Mouse (Mus musculus) stomach, embryonic 16.5 days (tissue): ENCODE results near the gene Vbp1. TPM values are rescaled to one million over a fixed set of nuclear protein-coding genes. Genes with fewer than 3 reads are reported as not detected.
A peak's percentile ranks its signal among the peaks of the same experiment; 100 is the strongest.
"Not testable (repeated sequence)": the region's sequence is repeated elsewhere in the genome, so short reads cannot be mapped to it uniquely, and the experiment has no call there.

Experiments
- ATAC-seq: fragments of 200-750 bp; cut with Nextera tagmentation; 2 replicates; pipeline ENCODE4 v1.8.0; 2017; ENCODE audit warnings: moderate number of reproducible peaks, moderate TSS enrichment; ENCODE audit not compliant: insufficient read depth, low FRiP score
- H3K27ac ChIP-seq: fragments of 300-500 bp; sonication (generic); 2 replicates; pipeline ENCODE4 v1.5.1; 2014; ENCODE audit warnings: low read length
- H3K27me3 ChIP-seq: fragments of 300-500 bp; sonication (generic); 2 replicates; pipeline ENCODE4 v1.6.1; 2014; ENCODE audit warnings: low read length, control low read depth, mixed read lengths; ENCODE audit not compliant: control insufficient read depth, insufficient read depth
- H3K36me3 ChIP-seq: fragments of 300-500 bp; sonication (generic); 2 replicates; pipeline ENCODE4 v1.6.1; 2014; ENCODE audit warnings: low read length; ENCODE audit not compliant: control insufficient read depth, insufficient read depth
- H3K4me1 ChIP-seq: fragments of 300-500 bp; sonication (generic); 2 replicates; pipeline ENCODE4 v1.6.1; 2014; ENCODE audit warnings: low read length, control low read depth, mixed read lengths; ENCODE audit not compliant: control insufficient read depth, insufficient read depth
- H3K4me2 ChIP-seq: fragments of 300-500 bp; sonication (generic); 2 replicates; pipeline ENCODE4 v1.6.1; 2014; ENCODE audit warnings: low read depth, low read length, mixed read lengths
- H3K4me3 ChIP-seq: fragments of 300-500 bp; sonication (generic); replicated peaks from 2 replicates; pipeline ENCODE4 v1.5.1; 2014; ENCODE audit warnings: mild to moderate bottlenecking, low read length
- H3K9ac ChIP-seq: fragments of 300-500 bp; sonication (generic); 2 replicates; pipeline ENCODE4 v1.6.1; 2014; ENCODE audit warnings: low read length
- H3K9me3 ChIP-seq: fragments of 300-500 bp; sonication (generic); replicated peaks from 2 replicates; pipeline ENCODE4 v1.6.1; 2016; ENCODE audit warnings: low read length, control low read depth; ENCODE audit not compliant: control insufficient read depth
- WGBS: fragments of 180-500 bp; shearing (Covaris S2); extraction: QIAGEN DNeasy Blood & Tissue Kit; methylation state at CpG from one replicate; pipeline ENCODE4 v1.1.7; 2014; 5-methylcytosine and 5-hydroxymethylcytosine counted together
- polyA plus RNA-seq: library from polyadenylated mRNA; unstranded; fragments of >200 nt; fragmentation: Nextera tagmentation; extraction: Ambion mirVana; gene quantifications from 2 replicates; pipeline ENCODE4 v1.2.1, GENCODE M21; 2015

Vbp1 gene
- 145 and 159 TPM in 2 replicates for polyA plus RNA-seq

GRCm38 (mm10) chrX:75514179-75514972 lies at the start of gene Vbp1:
TSS of gene Vbp1 (plus strand) at chrX:75514299.
- Histone ChIP-seq H3K9ac (peak within 1 kb of the TSS; percentile 74), H3K27ac (peak within 1 kb of the TSS; percentile 94), H3K9me3 (no peaks in the 10 kb centered on the region), H3K4me3 (peak within 1 kb of the TSS; percentile 54), H3K36me3 (no peaks in the 10 kb centered on the region), H3K27me3 (no peaks in the 10 kb centered on the region), H3K4me1 (no peaks in the 10 kb centered on the region), H3K4me2 (peak within 1 kb of the TSS; percentile 35; the same call in 1 of the 2 replicates)
- 9% methylated on average over 37 of the region's 37 CpGs for whole genome bisulfite sequencing
- ATAC-seq: peak; percentile 98

- H3K27ac ChIP-seq, H3K9me3 ChIP-seq, H3K4me1 ChIP-seq, H3K36me3 ChIP-seq, H3K27me3 ChIP-seq: not testable (repeated sequence)
- Histone ChIP-seq H3K4me2 (peak overlapping the region; percentile 53), H3K9ac (peak overlapping the region; percentile 60), H3K4me3 (peak overlapping the region; percentile 43)
- WGBS: 23% methylated on average over 37 of the region's 37 CpGs
- peak; percentile 62; the same call in 1 of the 2 replicates for ATAC-seq
These were observed 38.9 kb upstream of the Vbp1 start for GRCm38 (mm10) chrX:75475182-75475644.

- no peaks in the 10 kb centered on the region for H3K9me3 ChIP-seq
- no peaks in the 10 kb centered on the region for H3K27me3 ChIP-seq
- no peaks in the 10 kb centered on the region for H3K36me3 ChIP-seq
- H3K4me2 ChIP-seq: no peak overlapping the region
- 86% methylated on average over 1 of the region's 1 CpGs for WGBS
- no peaks in the 10 kb centered on the region for H3K4me1 ChIP-seq
- no peak overlapping the region for H3K9ac ChIP-seq
- no peak for ATAC-seq
- H3K4me3 ChIP-seq: no peak overlapping the region
- no peak overlapping the region for H3K27ac ChIP-seq
These were observed 24.2 kb upstream of the Vbp1 start for GRCm38 (mm10) chrX:75489886-75490285.

- 29% methylated on average over 3 of the region's 3 CpGs for WGBS
- no peak overlapping the region; the same call in 1 of the 2 replicates for H3K4me3 ChIP-seq
- H3K4me2 ChIP-seq: 0 out of 2 replicates have a peak overlapping the region, but pooled peaks have one; percentile 35
These were observed 316 bp upstream of the Vbp1 start for GRCm38 (mm10) chrX:75513787-75514178.

GRCm38 (mm10) chrX:75577582-75578324 lies 63.7 kb downstream of the Vbp1 start, which contains the start of gene Rab39b:
TSS of gene Rab39b (minus strand) at chrX:75578231.
- no peaks in the 10 kb centered on the region for H3K27me3 ChIP-seq
- peak within 1 kb of the TSS; percentile 48 for H3K4me3 ChIP-seq
- no peak within 1 kb of the TSS for H3K27ac ChIP-seq
- H3K9ac ChIP-seq: peak within 1 kb of the TSS; percentile 58
- H3K9me3 ChIP-seq: no peaks in the 10 kb centered on the region
- H3K4me1 ChIP-seq: no peaks in the 10 kb centered on the region
- peak; percentile 40; the same call in 1 of the 2 replicates for ATAC-seq
- WGBS: 19% methylated on average over 41 of the region's 41 CpGs
- peak within 1 kb of the TSS; percentile 52 for H3K4me2 ChIP-seq
- H3K36me3 ChIP-seq: no peaks in the 10 kb centered on the region

More at GRCm38 (mm10) chrX:75513787-75514178, 316 bp upstream of the Vbp1 start:
- Histone ChIP-seq H3K27ac (no peak overlapping the region), H3K9ac (no peak overlapping the region), H3K9me3 (no peaks in the 10 kb centered on the region), H3K4me1 (no peaks in the 10 kb centered on the region), H3K27me3 (no peaks in the 10 kb centered on the region), H3K36me3 (no peaks in the 10 kb centered on the region)
- no peak for ATAC-seq

GRCm38 (mm10) chrX:75578539-75578938 lies 64.4 kb downstream of the Vbp1 start:
- Histone ChIP-seq H3K36me3 (no peaks in the 10 kb centered on the region), H3K4me1 (no peaks in the 10 kb centered on the region), H3K9me3 (no peaks in the 10 kb centered on the region), H3K4me3 (no peak overlapping the region), H3K9ac (no peak overlapping the region), H3K27ac (no peak overlapping the region), H3K4me2 (no peak overlapping the region), H3K27me3 (no peaks in the 10 kb centered on the region)
- 80% methylated on average over 2 of the region's 2 CpGs for WGBS
- ATAC-seq: no peak

Other genes with a start within 250 kb of the Vbp1 start
- gene Fundc2, start 131.9 kb upstream of the Vbp1 start, polyA plus RNA-seq: 51.7 and 65.6 TPM in 2 replicates
- 0.71 and 1.6 TPM in 2 replicates for gene F8, start 131.7 kb upstream of the Vbp1 start, polyA plus RNA-seq
- 23.1 and 25.2 TPM in 2 replicates for gene Cmc4, start 97.7 kb upstream of the Vbp1 start, polyA plus RNA-seq
- 10.9 and 11.0 TPM in 2 replicates for gene Mtcp1, start 97.7 kb upstream of the Vbp1 start, polyA plus RNA-seq
- 60.9 and 62.2 TPM in 2 replicates for gene Brcc3, start 97.7 kb upstream of the Vbp1 start, polyA plus RNA-seq
- 2.2 TPM in 2 replicates for gene Rab39b, start 63.9 kb downstream of the Vbp1 start, polyA plus RNA-seq